Mouse (Mus musculus): ENCODE data around the gene Ddr2.

DNA sequence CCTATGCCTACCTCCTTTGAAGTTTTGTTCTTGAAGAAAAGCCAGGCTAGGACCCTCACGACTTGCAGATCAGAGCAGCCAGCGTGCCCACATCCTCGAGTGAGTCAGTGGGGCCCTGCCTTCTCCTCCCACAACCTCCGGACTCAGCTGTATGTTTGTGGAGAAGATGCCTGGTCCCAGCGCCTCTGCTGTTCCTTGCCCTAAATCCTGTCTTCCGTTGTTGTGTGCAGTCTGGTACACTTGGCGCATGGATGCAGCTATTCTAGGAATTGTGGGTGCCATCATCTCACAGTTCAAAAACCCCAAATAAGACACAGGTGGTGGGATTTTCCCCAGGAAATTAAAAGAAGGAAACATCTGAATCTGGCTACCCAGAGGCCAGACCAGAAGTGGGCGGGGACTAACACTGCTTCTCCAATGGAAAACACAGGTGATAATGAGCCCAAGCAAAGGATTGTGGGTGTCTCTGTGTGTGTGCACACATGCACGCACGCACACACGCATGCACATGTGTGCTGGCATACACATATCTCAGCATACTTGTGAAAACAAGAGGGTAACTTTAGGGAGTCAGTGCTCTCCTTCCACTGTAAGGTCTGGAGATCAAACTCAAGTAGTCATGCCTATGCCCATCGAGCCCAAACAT lies 26.3 kb downstream of the Ddr2 start:
- TF ChIP-seq CTCF (IDR thresholded peaks at IDR 0.05; ENCODE audit: control insufficient read depth, insufficient read depth, low read length) (no peak), POLR2A (IDR thresholded peaks at IDR 0.05; ENCODE audit: borderline replicate concordance, control insufficient read depth, low read depth, low read length) (no peak)
